Mouse (Mus musculus) small intestine, adult 2 months (tissue): ENCODE measurements around the gene Mrps6.

ENCODE experiments used
- CTCF ChIP-seq: fragments of 200-500 bp; IDR thresholded peaks from 2 replicates; pipeline ENCODE4 v1.5.1; 2012; ENCODE audit warnings: low read depth, mild to moderate bottlenecking, control low read depth, inconsistent platforms, low read length, moderate library complexity, mixed read lengths; ENCODE audit not compliant: insufficient replicate concordance, insufficient read length; ENCODE audit errors: extremely low read depth
- POLR2A ChIP-seq: fragments of 200-500 bp; IDR thresholded peaks from 2 replicates; pipeline ENCODE4 v1.6.1; 2012; ENCODE audit warnings: low read depth, mild to moderate bottlenecking, control low read depth, inconsistent platforms, low read length, moderate library complexity

GRCm38 (mm10) chr16:92105631-92106030 lies 47.6 kb downstream of the Mrps6 start:
- TF ChIP-seq POLR2A: no peak
- TF ChIP-seq CTCF: no peak
